Comparison of ENCODE assay signal across 27 mouse cellular contexts in genomic region chr14:79287251-79287863, GRCm38 (mm10). TPM values are rescaled to one million over a fixed set of nuclear protein-coding genes. Genes with fewer than 3 reads are reported as not detected.
DNase-seq lines count a peak whose midpoint lies in the region; ATAC-seq and TF ChIP-seq lines count a peak whose summit lies in the region.
"Had no signal": no experiment of that assay in that cellular context is flagged by ENCODE, and none has a peak within 500 bp of the region (broad histone marks: within the 10 kb centered on the region; RNA-seq: fewer than 3 reads in every experiment).

No protein-coding gene starts in this region.

- WGBS in lung, adult 2 months = 77% methylated on average over 7 of the region's 7 CpGs

- no peak for TF ChIP-seq CTCF in lung, adult 2 months (IDR thresholded peaks at IDR 0.05; ENCODE audit: insufficient read depth, low read length)

- no peak overlapping the region for H3K4me3 ChIP-seq in lung, adult 2 months (replicated peaks; ENCODE audit: extremely low read depth, low read depth, low read length)
- no peak overlapping the region for H3K4me3 ChIP-seq in brown adipose tissue, adult 24 weeks (ENCODE audit: insufficient read depth, low read depth, low read length)
- H3K4me3 ChIP-seq: embryonic facial prominence, embryonic 15.5 days; erythroblast, embryonic 14.5 days; forebrain, embryonic 15.5 days; heart, embryonic 13.5 days; hindbrain, embryonic 12.5 days had no signal

- H3K27ac ChIP-seq in brown adipose tissue, adult 24 weeks (replicated peaks; ENCODE audit: low read depth, low read length) = peak overlapping the region; percentile 46
- H3K27ac ChIP-seq: embryonic facial prominence, embryonic 15.5 days; forebrain, embryonic 15.5 days; heart, embryonic 13.5 days; hindbrain, embryonic 12.5 days had no signal

- H3K4me1 ChIP-seq in lung, adult 2 months (ENCODE audit: control insufficient read depth, insufficient read depth, low read length) = no peaks in the 10 kb centered on the region
- peaks cover 21% of the 10 kb centered on the region for H3K4me1 ChIP-seq in brown adipose tissue, adult 24 weeks (ENCODE audit: control insufficient read depth, insufficient read depth, insufficient read length, low read length)

- DNase-seq in heart, adult 11 months = peak; percentile 91
- no peak for DNase-seq in heart, postnatal 4 days
- no peak for DNase-seq in lung, adult 2 months
- DNase-seq in lung, adult 18-20 months = no peak
- no peak for DNase-seq in kidney, postnatal 10 days
- DNase-seq: adrenal gland, postnatal 14 days; cerebellum, adult 2 months; cerebellum, postnatal 10 days; gastrocnemius, postnatal 25 days; heart, postnatal 36 days had no signal

- 0 out of 2 replicates have a peak, but pooled peaks have one; percentile 19 for ATAC-seq in megakaryocyte, adult 5-6 weeks (ENCODE audit: poor library complexity, severe bottlenecking)
- ATAC-seq: activated CD4-positive, CD25-positive, alpha-beta regulatory T cell, adult 4 months; forebrain, embryonic 15.5 days; hindbrain, embryonic 16.5 days; Patski had no signal

- TF ChIP-seq POLR2A in lung, adult 2 months (IDR thresholded peaks at IDR 0.05; ENCODE audit: borderline replicate concordance, extremely low read depth, low read depth, low read length) = peak; percentile 32; the same call in 1 of the 2 replicates

RNA-seq across cellular contexts. Expression of gene Rgcc, which starts 14.1 kb away (rescaled TPM):
- total RNA-seq in heart, postnatal 4 days (2021) = 10 to 100 TPM; 26.6 to 29.1 TPM
- polyA plus RNA-seq in lung, adult 2 months (2012; rRNA removed) = 279 and 648 TPM in 2 replicates
- polyA plus RNA-seq in brown adipose tissue, adult 24 weeks (2012; ENCODE audit: insufficient read depth, insufficient read length, missing spikeins) = 325 and 446 TPM in 2 replicates
- total RNA-seq in megakaryocyte, adult 5-6 weeks (2015) = 11.7 and 13.7 TPM in 2 replicates
- total RNA-seq in megakaryocyte, adult 5-6 weeks (2017) = 12.4 and 12.8 TPM in 2 replicates

RNA-seq across cellular contexts. Expression of gene Zfp957, which starts 40.2 kb away (rescaled TPM):
- not detected for total RNA-seq in heart, postnatal 4 days (2021)
- polyA plus RNA-seq in lung, adult 2 months (2012; rRNA removed) = not detected in 2 replicates
- not detected in 2 replicates for polyA plus RNA-seq in brown adipose tissue, adult 24 weeks (2012; ENCODE audit: insufficient read depth, insufficient read length, missing spikeins)
- total RNA-seq in megakaryocyte, adult 5-6 weeks (2015) = not detected in 2 replicates
- not detected in 2 replicates for total RNA-seq in megakaryocyte, adult 5-6 weeks (2017)
- total RNA-seq: adrenal gland, adult 18-20 months; adrenal gland, postnatal 14 days; CH12.LX; gastrocnemius, postnatal 25 days; heart, adult 8-10 months; heart, postnatal 36 days had no signal
- polyA plus RNA-seq: cerebellum, adult 2 months; embryonic facial prominence, embryonic 11.5 days; embryonic facial prominence, embryonic 15.5 days; erythroblast, embryonic 14.5 days; forebrain, embryonic 11.5 days; forebrain, embryonic 15.5 days; frontal cortex, adult 2 months; heart, embryonic 13.5 days; heart, postnatal 0 days; hindbrain, embryonic 16.5 days had no signal
